Mouse (Mus musculus): Measurements from ENCODE around the gene Gm45753. TPM values are rescaled to one million over a fixed set of nuclear protein-coding genes. Genes with fewer than 3 reads are reported as not detected.

Gene Gm45753
- polyA plus RNA-seq, 1 experiment from 2014 or later: not detected

DNA sequence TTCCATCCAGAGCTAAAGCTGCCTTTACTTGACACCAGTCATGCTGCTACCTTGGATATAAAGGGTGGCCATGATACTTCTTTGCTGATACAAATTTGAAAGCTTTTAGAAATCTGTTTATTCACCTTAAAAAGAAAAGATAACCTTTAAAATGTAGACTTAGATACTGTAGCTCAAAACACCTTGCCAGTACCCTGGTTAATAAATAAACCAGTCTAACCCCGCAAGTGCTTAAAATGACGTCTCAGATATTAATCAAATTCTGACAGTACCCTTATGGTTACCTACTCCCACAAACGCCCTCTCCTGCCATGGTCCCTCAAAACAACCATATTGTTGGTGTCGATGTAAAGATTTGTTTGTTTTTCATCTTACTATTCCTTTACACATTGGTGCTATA is 15.9 kb upstream of the Gm45753 start:
- Histone ChIP-seq H3K36me3 (no peaks in the 10 kb centered on the region), H3K9ac (no peak overlapping the region), H3K27me3 (no peaks in the 10 kb centered on the region), H3K9me3 (replicated peaks) (no peaks in the 10 kb centered on the region), H3K4me2 (no peak overlapping the region), H3K4me1 (replicated peaks) (no peaks in the 10 kb centered on the region), H3K27ac (no peak overlapping the region), H3K4me3 (no peak overlapping the region)
- 75% methylated on average over 4 of the region's 4 CpGs for WGBS
- ATAC-seq (replicated peaks; ENCODE audit: insufficient number of reproducible peaks, insufficient read depth, low FRiP score, low read depth): no peak

- H3K4me1 ChIP-seq (replicated peaks): no peaks in the 10 kb centered on the region
- H3K4me2 ChIP-seq: no peak overlapping the region
- ATAC-seq (replicated peaks; ENCODE audit: insufficient number of reproducible peaks, insufficient read depth, low FRiP score, low read depth): no peak
- no peak overlapping the region for H3K4me3 ChIP-seq
- no peak overlapping the region for H3K27ac ChIP-seq
- H3K36me3 ChIP-seq: no peaks in the 10 kb centered on the region
- WGBS: 75% methylated on average over 2 of the region's 2 CpGs
- H3K9me3 ChIP-seq (replicated peaks): no peaks in the 10 kb centered on the region
- H3K27me3 ChIP-seq: no peaks in the 10 kb centered on the region
- no peak overlapping the region for H3K9ac ChIP-seq
Measured at GRCm38 (mm10) chr8:45321365-45321764, 13.1 kb upstream of the Gm45753 start.

DNA sequence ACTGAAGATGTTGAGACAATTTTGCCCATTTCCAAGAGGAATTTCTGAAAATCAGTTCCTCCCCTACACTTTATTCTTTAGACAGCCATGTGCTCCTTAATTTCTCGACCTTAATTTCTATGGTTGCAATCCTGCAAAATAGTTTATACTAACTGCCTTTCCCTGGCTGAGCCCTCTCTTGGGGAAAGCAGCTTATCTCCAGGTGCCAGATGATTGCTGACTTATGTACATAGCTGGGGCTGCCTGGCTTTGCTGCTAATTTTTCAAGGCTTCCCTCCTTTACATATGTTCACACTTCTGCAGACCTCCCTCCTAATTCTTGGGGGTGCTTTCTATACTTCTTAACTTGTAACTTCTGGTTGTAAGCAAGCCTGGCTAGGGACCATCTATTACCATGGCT is 12.7 kb upstream of the Gm45753 start:
- 33% methylated on average over 1 of the region's 1 CpGs for WGBS
- H3K4me2 ChIP-seq: no peak overlapping the region

GRCm38 (mm10) chr8:45310967-45311366 is 2.7 kb upstream of the Gm45753 start:
- ATAC-seq (replicated peaks; ENCODE audit: insufficient number of reproducible peaks, insufficient read depth, low FRiP score, low read depth): no peak

More for the DNA sequence above, 12.7 kb upstream of the Gm45753 start:
- H3K4me3 ChIP-seq: no peak overlapping the region
- no peaks in the 10 kb centered on the region for H3K27me3 ChIP-seq
- H3K4me1 ChIP-seq (replicated peaks): no peaks in the 10 kb centered on the region
- H3K27ac ChIP-seq: no peak overlapping the region
- no peaks in the 10 kb centered on the region for H3K9me3 ChIP-seq (replicated peaks)
- no peak for ATAC-seq (replicated peaks; ENCODE audit: insufficient number of reproducible peaks, insufficient read depth, low FRiP score, low read depth)
- no peak overlapping the region for H3K9ac ChIP-seq
- no peaks in the 10 kb centered on the region for H3K36me3 ChIP-seq

DNA sequence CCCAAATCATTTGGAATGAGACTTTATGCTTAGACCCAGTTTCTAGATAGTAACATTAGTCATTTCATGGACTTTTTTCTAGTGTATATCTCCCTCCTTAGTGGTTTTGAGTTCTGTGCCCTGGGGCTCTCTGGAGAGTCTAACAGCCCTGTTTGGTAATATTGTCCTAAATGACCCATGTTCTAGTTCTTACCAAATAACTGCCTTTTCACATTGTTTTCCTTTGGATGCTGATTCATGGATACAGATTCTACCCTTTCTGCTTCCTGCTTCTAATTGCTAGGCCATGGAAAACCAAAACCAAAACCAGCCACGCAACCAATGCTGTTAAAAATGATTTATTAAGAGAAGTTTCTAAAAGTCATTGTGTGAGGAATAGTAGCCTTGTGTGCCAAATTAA is 2.8 kb downstream of the Gm45753 start:
- no peak for ATAC-seq (replicated peaks; ENCODE audit: insufficient number of reproducible peaks, insufficient read depth, low FRiP score, low read depth)

More at GRCm38 (mm10) chr8:45310967-45311366, 2.7 kb upstream of the Gm45753 start:
- no peak overlapping the region for H3K4me2 ChIP-seq
- H3K9ac ChIP-seq: no peak overlapping the region
- H3K36me3 ChIP-seq: no peaks in the 10 kb centered on the region
- no peak overlapping the region for H3K4me3 ChIP-seq
- no peaks in the 10 kb centered on the region for H3K4me1 ChIP-seq (replicated peaks)
- no peak overlapping the region for H3K27ac ChIP-seq
- 78% methylated on average over 4 of the region's 4 CpGs for WGBS
- H3K9me3 ChIP-seq (replicated peaks): no peaks in the 10 kb centered on the region
- H3K27me3 ChIP-seq: no peaks in the 10 kb centered on the region

GRCm38 (mm10) chr8:45304354-45304753 is 3.9 kb downstream of the Gm45753 start:
- Histone ChIP-seq H3K27me3 (no peaks in the 10 kb centered on the region), H3K27ac (no peak overlapping the region), H3K4me1 (replicated peaks) (no peaks in the 10 kb centered on the region), H3K9ac (no peak overlapping the region), H3K4me2 (no peak overlapping the region), H3K36me3 (no peaks in the 10 kb centered on the region), H3K4me3 (no peak overlapping the region), H3K9me3 (replicated peaks) (no peaks in the 10 kb centered on the region)
- ATAC-seq (replicated peaks; ENCODE audit: insufficient number of reproducible peaks, insufficient read depth, low FRiP score, low read depth): no peak
- 81% methylated on average over 3 of the region's 3 CpGs for whole genome bisulfite sequencing

More for the DNA sequence above, 2.8 kb downstream of the Gm45753 start:
- 93% methylated on average over 1 of the region's 1 CpGs for WGBS
- H3K4me3 ChIP-seq: no peak overlapping the region
- H3K4me1 ChIP-seq (replicated peaks): no peaks in the 10 kb centered on the region
- no peak overlapping the region for H3K4me2 ChIP-seq
- no peaks in the 10 kb centered on the region for H3K36me3 ChIP-seq
- no peaks in the 10 kb centered on the region for H3K9me3 ChIP-seq (replicated peaks)
- no peaks in the 10 kb centered on the region for H3K27me3 ChIP-seq
- H3K9ac ChIP-seq: no peak overlapping the region
- H3K27ac ChIP-seq: no peak overlapping the region

GRCm38 (mm10) chr8:45302390-45302789 is 5.9 kb downstream of the Gm45753 start:
- Histone ChIP-seq H3K27me3 (no peaks in the 10 kb centered on the region), H3K36me3 (no peaks in the 10 kb centered on the region), H3K9me3 (replicated peaks) (no peaks in the 10 kb centered on the region), H3K4me3 (no peak overlapping the region), H3K4me2 (no peak overlapping the region), H3K4me1 (replicated peaks) (no peaks in the 10 kb centered on the region), H3K27ac (no peak overlapping the region), H3K9ac (no peak overlapping the region)
- WGBS: 77% methylated on average over 8 of the region's 8 CpGs
- ATAC-seq (replicated peaks; ENCODE audit: insufficient number of reproducible peaks, insufficient read depth, low FRiP score, low read depth): no peak

DNA sequence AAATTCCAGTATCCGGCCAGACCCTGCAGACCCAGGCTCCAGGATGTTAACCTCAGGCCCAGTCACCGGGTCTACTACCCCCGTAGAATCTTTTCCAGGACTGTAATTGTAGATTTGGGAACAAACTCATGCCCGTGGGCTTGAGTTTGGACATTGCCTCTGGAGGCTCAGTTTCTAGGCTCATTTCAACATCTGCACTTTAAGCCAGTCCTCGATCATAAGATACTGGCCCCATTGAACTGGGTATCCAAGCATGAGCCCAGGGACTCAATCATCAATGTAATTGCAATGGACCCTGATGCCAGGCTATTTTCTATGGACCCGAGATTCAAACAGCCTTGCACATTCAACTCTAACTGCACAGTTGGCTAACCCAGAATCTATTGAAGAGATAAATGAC is 13.0 kb downstream of the Gm45753 start:
- Histone ChIP-seq H3K9me3 (replicated peaks) (no peaks in the 10 kb centered on the region), H3K4me2 (no peak overlapping the region), H3K4me3 (no peak overlapping the region), H3K9ac (no peak overlapping the region), H3K27me3 (no peaks in the 10 kb centered on the region), H3K27ac (no peak overlapping the region), H3K4me1 (replicated peaks) (no peaks in the 10 kb centered on the region), H3K36me3 (no peaks in the 10 kb centered on the region)
- no peak for ATAC-seq (replicated peaks; ENCODE audit: insufficient number of reproducible peaks, insufficient read depth, low FRiP score, low read depth)
- WGBS: 84% methylated on average over 6 of the region's 6 CpGs

GRCm38 (mm10) chr8:45294687-45295086 is 13.6 kb downstream of the Gm45753 start, which contains the start of gene Klkb1:
Gene Klkb1 (minus strand): TSS chr8:45294859.
- no peaks in the 10 kb centered on the region for H3K36me3 ChIP-seq
- H3K4me3 ChIP-seq: no peak within 1 kb of the TSS
- no peaks in the 10 kb centered on the region for H3K27me3 ChIP-seq
- H3K9ac ChIP-seq: no peak within 1 kb of the TSS
- H3K4me2 ChIP-seq: no peak within 1 kb of the TSS
- WGBS: 83% methylated on average over 7 of the region's 7 CpGs
- no peak within 1 kb of the TSS for H3K27ac ChIP-seq
- no peak for ATAC-seq (replicated peaks; ENCODE audit: insufficient number of reproducible peaks, insufficient read depth, low FRiP score, low read depth)
- no peaks in the 10 kb centered on the region for H3K9me3 ChIP-seq (replicated peaks)
- no peaks in the 10 kb centered on the region for H3K4me1 ChIP-seq (replicated peaks)

DNA sequence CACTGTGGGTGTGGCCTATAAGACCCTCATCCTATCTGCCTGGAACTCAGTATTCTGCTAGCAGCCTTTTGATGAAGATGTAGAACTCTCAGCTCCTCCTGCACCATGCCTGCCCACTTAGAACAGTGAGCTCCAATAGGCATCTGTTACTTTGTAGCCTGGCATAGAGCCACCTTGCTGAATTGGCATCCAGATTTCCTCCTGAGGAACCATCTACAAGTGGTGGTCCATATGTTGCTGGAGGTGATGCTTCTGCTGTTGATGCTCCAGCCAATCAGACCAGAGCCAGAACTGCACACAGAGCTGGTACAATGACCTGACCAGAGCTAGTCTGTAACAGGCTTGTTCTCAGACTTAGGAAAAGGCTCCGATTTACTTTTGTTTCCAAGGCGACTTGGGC is 16.5 kb downstream of the Gm45753 start:
- Histone ChIP-seq H3K27ac (no peak overlapping the region), H3K4me2 (no peak overlapping the region), H3K27me3 (no peaks in the 10 kb centered on the region), H3K4me3 (no peak overlapping the region), H3K9me3 (replicated peaks) (no peaks in the 10 kb centered on the region), H3K9ac (no peak overlapping the region), H3K36me3 (no peaks in the 10 kb centered on the region), H3K4me1 (replicated peaks) (no peaks in the 10 kb centered on the region)
- ATAC-seq (replicated peaks; ENCODE audit: insufficient number of reproducible peaks, insufficient read depth, low FRiP score, low read depth): no peak
- 82% methylated on average over 2 of the region's 2 CpGs for WGBS

DNA sequence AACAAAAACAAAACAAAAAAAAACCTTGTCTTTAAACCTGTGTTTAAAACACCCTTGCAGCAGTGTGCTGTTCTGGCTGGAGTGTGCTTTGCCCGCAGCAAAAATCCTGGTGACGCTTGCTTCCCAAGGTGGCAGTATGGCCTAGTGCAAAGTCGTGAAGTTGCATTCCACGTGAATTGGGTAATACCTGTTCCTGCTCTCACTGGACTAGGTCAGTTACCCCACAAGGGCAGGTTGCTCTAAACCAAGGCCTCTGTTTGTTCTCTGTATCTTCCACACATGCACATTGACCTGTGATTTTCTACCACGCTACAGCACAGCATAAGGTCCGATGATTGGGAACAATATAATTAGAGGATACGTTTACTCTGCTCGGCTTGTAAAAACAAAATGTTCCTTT is 26.6 kb downstream of the Gm45753 start:
- no peak overlapping the region for H3K4me2 ChIP-seq
- no peaks in the 10 kb centered on the region for H3K27me3 ChIP-seq
- 79% methylated on average over 8 of the region's 8 CpGs for WGBS
- no peaks in the 10 kb centered on the region for H3K4me1 ChIP-seq (replicated peaks)
- H3K27ac ChIP-seq: no peak overlapping the region
- no peak for ATAC-seq (replicated peaks; ENCODE audit: insufficient number of reproducible peaks, insufficient read depth, low FRiP score, low read depth)
- H3K9me3 ChIP-seq (replicated peaks): no peaks in the 10 kb centered on the region
- H3K4me3 ChIP-seq: no peak overlapping the region
- H3K9ac ChIP-seq: no peak overlapping the region
- no peaks in the 10 kb centered on the region for H3K36me3 ChIP-seq

DNA sequence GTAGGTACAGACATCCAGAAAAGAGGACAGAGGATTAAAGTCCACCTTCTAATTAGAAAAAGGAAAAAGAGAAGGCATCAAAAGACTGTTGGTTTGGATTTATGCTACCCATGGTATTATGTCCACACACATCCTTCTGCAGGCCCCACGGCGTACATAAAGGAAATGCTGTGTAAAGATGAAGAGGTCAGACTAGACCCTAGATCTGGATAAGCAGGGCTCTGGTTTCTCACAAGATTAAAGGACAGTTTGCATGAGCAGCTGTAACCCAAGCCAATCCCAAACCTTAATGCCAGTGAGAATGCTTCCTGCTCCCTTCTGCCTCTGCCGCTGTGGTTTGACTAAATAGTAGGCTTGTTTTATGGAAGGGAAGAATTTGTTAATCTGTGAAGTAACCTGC is 30.8 kb downstream of the Gm45753 start:
- Histone ChIP-seq H3K36me3 (no peaks in the 10 kb centered on the region), H3K27me3 (no peaks in the 10 kb centered on the region), H3K4me3 (no peak overlapping the region), H3K27ac (no peak overlapping the region), H3K9ac (no peak overlapping the region), H3K9me3 (replicated peaks) (no peaks in the 10 kb centered on the region), H3K4me2 (no peak overlapping the region), H3K4me1 (replicated peaks) (no peaks in the 10 kb centered on the region)
- 73% methylated on average over 3 of the region's 3 CpGs for WGBS
- no peak for ATAC-seq (replicated peaks; ENCODE audit: insufficient number of reproducible peaks, insufficient read depth, low FRiP score, low read depth)

All from heart, embryonic 15.5 days (tissue).